Mouse (Mus musculus): Measurements from ENCODE around the gene Sorbs1.
A peak's percentile ranks its signal among the peaks of the same experiment; 100 is the strongest.
"Not testable (repeated sequence)": the region's sequence is repeated elsewhere in the genome, so short reads cannot be mapped to it uniquely, and the experiment has no call there.

Sorbs1 gene

DNA sequence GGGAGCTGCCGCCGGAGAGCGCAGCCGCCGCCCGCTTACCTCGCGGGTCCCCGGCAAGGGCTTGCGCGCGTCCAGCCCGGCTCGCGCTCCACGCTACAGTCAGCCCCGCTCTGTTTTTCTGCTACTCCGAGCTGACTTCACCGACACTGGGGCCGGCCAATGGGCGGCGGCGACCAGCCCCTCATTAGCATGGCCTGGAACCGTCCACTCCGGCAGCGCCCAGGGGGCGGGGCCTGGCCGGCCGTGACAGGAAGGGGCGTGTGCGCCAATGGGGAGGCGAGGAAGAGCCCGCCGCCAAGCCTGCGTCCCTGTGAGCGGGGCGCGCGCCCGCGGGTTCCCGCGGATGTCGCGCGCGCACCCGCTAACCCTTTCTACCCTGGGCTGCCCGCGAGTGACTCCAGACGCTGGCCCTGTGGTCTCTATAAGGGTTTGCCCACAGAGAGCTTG, at the start of gene Sorbs1:
Gene Sorbs1, minus strand, starts transcription at position 148 of the 447 bp plus-strand sequence.
- DNase-seq, result peak; percentile 98

DNA sequence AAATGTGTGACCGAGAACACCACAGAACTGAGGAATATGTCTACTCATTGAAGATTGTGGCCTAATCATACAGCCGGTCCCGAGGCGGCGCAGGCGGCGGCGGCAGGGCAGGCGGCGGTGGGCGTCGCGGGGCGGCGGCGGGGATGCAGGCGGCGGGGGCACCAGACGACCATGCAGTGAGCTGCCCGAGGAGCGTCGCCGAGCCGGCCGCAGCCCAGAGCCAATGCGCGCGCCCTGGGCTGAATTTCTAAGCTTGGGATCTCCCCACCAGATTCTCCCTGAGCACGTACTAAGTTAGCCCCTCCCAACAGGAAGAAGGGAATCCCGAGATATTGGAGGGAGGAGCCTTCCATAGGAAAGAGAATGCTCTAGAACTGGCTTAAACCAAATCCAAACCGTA, 47.9 kb upstream of the Sorbs1 start:
- not testable (repeated sequence) for DNase-seq

DNA sequence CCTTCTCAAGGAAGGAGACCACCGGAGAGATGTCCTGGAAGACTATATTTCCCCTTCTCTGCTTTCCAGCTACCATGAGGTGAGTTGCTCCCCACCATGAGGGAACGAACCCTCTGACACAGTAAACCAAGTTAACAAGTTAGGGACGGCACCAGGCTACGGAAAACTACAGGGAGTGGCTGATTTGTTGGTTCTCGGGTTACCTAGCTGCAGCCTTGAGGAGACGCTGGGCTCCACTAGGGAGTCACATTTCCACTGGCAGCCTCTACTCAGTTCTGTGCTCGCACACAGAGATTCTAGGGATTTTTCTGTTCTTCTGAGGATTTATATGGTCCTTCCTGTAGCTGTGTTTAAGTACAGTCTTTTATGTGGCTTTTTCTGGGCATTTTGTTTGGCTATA, 42.5 kb upstream of the Sorbs1 start:
- no peak for DNase-seq

DNA sequence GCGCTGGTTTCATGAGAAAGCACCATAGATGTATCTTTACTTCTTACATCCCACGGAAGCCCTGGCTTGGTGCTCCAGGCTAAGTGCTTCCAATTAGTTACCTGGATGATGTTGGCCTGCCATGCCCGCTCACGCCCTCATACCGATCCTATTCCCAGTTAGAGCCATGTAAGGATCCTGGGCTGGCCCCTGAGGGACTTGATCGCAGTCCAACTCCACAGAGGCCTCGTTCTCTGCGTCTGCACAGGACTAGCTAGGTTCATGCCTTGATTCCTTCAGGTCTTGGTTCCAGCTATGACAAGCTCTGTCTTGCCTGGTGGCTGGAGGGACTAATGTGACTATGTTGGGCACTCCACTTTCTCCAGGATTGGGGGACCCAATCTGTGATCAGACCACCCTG, 41.6 kb upstream of the Sorbs1 start:
- DNase-seq, result no peak

DNA sequence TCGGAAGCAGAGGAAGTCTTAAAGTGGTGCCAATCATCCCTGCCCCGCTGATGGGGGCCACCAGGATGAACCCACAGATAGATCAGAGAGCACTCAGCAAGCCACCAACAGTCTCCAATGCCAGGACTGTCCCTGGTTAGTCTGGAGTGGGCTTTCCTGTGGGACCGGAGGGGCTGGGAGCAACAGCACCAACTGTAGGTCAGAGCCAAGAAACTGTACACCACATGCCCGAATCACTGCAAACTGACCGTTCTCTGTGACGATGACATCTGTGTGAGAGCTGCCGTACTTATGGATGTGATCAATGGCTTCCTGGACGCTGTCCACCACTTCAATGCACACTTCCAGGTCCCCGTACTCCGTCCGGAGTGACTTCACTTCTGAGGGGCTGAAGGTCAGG, 40.8 kb upstream of the Sorbs1 start:
- DNase-seq, result no peak

DNA sequence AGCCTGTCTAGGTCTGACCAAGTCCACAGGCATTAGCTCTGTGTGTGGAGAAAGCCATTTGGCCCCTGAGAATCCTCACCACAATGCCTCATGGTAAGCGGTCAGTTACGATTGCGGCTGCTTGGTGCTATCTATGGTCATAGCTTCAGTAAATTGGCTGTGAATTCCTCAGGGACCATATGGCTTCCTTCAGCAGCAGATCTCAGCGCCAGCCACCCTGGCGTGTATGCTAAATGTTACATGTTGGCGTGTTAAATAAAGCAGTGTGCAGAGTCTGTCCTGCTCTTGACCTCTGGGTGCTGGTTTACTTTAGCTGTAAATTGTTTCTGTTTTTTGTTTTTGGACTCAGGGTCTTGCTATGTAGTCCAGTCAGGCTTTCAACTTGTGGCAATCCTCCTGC, 40.3 kb upstream of the Sorbs1 start:
- DNase-seq, result no peak

DNA sequence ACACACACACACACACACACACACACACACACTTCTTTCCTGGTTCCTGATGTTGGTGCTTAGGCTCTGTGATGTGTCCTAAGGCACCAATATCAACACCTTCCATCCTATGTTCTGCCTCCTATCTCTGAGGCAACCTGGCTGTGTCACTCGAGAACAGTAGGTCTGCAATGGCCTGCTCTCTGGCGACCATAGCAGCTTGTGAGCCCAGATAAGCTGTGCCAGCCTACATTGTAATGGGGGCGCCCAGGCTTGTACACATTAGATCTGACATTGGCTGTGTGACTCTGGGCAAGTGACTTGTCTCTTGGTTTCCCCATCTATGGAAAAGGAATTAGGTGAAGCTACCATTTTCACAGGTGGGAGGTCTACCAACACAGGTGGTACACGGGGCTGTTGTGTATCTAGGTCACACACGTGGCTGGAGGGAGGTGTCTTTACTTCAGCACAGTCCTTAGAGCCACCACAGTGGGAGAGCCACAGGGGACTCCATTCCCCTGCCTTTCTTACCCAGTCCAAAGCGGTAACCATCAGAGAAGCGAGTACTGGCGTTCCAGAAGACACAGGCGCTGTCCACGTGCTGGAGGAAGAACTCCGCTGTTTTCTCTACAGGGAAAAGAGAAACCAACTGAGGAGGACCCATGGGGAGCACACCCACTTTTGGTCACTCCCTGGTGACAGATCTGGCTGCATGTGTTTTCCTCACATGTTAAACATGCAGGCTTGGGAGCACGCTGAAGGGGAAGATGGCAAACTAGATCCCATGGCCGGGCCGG, 39.6 kb upstream of the Sorbs1 start:
- DNase-seq, result no peak

DNA sequence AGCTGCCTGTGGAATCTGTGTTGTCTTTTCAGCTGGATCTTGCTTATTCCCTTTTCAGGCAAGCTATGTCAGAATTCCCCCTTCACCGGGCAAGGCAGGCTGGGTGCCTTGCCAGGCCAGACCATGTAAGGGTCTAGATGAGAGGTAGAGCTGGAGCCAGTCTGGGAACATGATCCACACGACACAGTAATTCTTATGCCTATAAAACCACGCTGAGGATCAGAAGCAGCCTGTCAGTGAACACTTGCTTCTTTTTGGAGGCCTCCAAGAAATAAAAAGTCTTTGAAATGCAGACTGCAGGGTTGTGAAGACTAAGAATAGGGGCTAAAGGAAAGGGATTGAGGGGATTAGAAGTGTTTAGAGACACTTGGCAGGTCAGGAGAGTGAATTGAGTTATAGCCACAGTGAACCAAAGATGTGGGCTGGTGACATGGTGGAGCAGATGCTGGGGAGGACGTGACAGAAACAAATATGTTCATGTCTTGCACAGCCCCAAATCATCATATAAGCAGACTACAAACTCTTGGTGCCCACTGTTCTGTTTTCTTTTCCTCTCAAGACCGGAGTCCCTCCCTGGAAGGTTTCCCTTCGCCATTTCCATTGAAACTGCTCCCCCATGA, 36.0 kb upstream of the Sorbs1 start:
- DNase-seq, result no peak

DNA sequence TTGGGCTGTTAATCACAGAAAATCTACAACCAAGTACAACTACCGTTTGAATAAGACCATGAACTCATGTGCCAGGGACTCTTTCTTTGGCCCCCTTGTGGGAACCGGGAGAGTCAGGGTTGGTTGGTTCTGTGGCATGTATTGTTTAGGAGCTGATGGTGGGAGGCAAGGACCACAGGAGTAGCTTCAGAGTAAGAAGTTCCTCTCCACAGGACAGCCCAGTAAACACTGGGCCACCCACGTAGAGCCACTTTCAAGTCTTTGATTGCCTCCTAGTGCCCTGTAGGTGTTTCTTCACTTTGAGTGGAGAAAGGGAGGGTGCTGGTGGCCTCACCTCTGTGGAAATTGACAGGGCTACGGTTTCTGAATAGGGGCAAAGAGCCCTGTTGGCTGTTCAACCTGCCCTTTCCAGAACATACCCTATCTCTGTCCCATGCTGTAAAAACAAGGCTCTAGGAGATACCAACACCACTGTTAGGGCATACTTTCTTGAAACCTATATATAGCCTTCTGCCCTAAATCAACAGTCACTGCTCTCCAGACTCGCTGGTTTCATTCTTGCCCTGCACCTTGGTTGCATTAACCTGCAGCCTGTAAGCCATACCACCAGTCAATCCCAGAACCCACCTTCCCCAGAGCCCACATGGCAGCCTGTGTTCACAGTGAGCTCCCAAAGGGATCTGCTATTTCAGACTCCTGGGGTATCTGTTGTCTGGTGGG, 35.4 kb upstream of the Sorbs1 start:
- no peak for DNase-seq

DNA sequence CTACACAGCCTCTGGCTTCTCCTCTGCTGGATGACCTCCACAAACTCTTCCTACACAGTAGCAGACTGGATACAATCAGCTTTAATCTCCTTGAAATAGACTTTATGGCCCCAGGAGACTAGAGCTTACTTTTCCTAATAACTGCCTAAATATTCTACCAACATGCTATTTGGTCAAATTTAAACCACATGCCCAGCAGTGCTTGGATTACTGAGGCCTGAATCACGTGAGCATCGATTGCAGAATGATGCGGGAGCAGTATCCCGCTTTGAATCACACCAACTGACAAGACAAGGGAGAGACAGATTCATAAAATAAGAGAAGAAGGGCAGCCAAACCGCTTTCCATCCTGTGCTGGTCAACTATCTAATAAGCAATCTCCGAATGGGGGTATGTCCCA, 34.8 kb upstream of the Sorbs1 start:
- DNase-seq, result no peak

DNA sequence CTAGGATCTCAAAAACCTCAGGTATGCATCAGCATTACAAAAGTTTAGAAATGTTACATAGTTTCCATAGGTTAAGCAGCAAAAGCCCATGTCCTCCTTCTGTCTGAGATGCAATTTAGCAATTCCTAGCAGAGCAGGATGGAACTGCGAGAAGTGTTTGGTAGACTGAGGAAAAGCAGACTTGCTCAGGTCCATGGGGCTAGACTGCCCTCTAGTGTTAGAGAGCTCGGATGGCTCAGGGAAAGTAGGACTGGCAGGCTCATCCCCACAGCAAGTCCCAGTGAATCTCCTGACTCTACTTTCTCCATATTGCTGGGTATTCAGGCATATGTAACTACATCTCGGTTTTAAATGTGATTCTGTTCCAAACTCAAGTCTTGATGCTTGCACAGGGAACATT, 31.3 kb upstream of the Sorbs1 start:
- peak; percentile 52 for DNase-seq

DNA sequence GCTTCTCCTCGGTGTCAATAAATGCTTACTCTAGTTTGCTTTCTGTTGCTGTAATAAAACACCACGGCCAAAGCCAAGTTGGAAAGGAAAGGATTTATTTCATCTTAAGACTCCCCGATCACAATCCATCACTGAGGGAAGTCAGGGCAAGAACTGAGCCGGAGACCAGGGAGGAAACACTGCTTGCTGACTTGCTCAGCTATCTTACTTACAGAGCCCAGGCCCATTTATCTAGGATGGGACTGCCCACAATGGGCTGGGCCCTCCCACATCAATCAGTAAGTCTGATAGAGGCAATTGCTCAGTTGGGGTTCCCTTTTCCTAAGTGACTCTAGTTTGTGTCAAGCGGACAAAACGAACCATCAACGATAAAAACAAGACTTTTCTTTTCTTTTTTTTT, 29.2 kb upstream of the Sorbs1 start:
- DNase-seq, result no peak

DNA sequence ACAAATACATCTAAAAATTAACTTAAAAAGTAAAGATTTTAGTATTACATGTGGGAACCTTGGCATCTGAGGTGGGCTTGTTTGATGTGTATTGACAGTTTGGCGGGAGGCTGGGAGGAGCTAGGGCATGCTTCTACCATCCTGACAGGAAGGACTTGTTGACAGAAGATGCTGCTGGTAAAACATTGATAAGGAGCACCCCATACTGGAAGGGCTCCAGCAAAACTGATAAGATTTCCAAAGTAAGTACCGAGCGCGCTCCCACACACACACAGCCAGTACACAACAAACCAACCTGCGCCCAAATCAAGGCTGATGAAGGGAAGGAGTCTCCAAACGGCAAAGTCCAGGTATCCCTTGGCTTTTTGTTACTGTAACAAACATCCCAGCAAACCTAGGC, 22.9 kb upstream of the Sorbs1 start:
- DNase-seq, result no peak

DNA sequence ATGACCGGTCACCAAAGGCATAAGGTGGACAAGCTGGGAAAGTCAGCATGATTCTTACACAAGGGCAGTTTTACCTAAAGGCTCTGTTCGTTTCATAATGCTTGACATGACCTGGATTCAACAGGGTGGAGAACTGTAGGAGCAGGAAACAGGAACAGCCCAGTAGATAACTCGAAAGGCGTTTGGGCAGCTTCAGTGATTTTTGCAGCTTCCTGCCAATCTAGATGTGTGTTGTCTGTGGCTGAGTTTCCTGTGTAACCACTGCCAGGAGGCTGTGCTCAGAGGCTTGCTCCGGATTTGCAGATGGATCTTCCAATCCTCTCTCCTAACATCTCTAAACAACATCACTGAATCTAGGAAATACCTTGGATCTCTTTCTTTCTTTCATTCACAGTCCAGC, 18.9 kb upstream of the Sorbs1 start:
- DNase-seq, result no peak

DNA sequence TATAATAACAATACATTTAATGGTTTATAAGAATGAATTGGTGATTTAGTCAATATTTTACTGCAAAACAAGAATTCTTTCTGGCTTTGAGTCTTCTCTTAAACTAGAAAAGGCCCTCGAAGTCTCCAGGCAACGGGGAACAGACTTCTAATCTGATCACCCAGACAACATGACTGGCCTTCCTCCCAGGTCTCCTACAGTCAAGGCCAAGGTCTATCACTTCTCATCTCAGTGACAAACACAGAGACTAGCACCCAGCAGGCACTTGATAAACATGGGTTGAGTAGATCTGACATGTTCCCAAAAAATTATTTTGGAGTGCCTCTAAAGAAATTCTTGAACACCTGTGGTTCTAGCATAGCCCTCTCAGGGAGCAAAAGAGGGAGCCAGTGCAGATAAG, 16.7 kb upstream of the Sorbs1 start:
- DNase-seq, result no peak

DNA sequence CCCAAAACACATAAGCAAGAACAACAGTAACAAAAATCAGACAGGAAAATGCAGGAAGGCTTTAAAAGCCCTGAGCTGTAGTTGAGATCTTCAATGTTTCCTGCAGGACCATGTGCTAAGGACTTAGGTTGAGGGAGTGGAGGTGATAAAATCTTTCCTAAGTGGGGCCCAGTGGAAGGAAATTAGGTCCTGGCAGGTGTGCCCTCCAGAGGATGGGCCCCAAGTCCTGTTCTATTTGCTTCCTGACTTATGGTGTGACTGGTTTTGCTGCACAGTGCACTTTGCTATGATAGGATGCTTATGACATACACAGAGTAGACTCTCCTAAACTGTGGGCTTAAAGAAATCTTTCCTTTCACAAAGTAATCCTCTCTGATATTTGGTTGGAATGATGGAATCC, 14.7 kb upstream of the Sorbs1 start:
- DNase-seq, result no peak

DNA sequence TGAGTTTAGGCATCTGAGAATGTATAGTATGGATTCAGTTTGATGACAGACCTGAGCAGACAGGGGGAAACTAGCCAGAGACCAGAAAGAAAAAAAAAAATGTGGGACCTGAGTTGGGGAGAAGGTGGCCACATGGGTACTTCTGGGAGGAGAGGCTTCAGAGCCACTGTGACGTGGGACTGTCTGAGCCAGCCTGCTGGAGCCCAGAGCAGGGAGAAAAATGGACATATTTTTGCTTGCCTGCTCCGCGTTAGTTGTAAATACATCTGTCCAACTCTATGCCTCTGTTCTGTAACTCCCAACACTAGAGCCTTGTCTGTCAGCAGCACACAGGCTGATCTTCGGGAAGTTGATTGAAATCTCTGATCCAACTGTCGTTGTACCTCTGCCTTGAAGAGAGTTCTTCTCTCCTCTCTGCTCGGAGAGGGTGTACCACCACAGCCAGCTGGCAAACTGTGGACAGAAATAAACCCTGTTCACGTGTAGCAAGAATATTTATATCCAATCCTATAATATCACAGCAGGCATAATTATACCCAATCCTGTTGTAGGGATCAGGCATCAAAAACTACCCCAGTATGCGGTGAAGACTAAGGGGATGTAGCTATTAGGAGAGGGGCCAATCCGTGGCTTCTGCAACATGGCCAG, 12.9 kb upstream of the Sorbs1 start:
- peak; percentile 24 for DNase-seq

DNA sequence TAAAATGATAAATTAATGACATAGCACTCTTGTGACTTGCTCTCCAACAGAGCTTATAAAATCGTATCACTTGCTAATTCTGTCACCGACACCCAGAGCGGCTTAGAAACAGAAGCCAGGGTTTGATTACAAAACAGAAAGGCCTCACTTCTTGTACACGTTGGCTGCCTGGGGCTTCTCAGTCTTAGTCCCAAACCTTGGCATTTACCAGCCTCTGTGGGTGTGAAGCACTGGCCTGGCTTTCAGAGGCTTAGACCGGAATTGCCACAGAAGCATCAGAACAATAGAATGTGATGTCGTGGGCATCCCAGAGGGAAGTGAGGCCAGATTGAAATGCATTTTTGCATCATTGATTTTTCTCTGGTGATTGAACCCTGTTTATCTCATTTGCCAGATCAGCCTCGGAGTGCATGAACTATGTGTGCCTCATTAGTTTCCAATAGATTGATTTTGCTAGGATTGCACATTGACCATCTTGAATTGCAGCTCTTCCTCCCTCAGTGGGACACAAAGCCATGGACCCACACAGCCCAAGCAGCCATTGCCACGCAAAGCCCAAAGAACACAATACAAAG, 9.9 kb upstream of the Sorbs1 start:
- DNase-seq, result no peak

DNA sequence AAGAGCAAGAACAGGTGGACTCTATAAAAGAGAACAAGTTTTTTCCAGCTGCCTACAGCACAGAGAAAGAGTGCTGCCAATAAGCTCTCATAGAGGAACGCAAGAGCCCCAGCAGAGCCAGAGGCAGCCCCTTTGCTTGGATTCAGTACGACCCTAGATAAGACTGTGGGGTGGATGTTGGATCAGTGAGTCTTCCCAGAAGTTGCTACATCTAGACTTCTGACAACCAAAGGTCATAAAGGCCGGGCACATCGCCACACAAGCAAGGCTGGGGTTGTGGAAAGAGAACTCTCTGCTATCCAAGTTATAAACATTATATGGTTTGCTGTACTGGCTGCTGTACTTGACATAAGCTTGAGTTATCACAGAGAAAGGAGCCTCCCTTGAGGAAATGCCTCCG, 6.8 kb upstream of the Sorbs1 start:
- no peak for DNase-seq

DNA sequence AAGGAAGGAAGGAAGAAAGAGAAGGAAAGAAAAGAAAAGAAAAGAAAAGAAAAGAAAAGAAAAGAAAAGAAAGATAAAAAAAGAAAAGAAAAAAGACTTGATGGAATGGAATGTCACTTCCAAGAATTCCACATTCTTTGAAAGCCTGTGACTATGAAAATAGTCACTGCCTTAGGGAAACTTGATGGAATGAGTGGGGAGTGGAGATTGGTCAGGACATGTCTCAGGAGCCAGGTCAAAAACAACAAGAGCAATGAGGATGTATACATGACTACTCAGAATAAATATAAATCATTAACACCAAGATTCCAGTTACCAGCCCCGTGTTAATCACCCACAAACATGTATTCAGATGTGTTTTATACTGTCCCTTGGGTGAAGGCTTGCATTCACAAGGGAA, 5.1 kb upstream of the Sorbs1 start:
- DNase-seq, result no peak

DNA sequence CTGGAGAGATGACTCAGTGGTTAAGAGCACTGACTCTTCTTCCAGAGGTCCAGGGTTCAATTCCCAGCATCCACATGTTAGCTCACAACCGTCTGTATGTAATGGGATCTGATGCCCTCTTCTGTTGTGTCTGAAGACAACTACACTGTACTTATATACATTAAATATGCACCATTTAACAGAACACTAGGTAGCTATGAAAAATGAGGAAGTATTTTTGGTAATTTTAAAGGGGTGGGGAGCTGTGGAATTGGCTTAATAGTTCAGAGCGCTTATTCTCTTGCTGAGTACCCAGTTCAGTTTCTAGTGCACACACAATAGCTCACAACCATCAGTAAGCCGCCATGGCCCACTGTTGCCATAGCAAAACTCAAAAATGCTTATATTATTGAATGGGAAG, 2.0 kb upstream of the Sorbs1 start:
- DNase-seq, result no peak

DNA sequence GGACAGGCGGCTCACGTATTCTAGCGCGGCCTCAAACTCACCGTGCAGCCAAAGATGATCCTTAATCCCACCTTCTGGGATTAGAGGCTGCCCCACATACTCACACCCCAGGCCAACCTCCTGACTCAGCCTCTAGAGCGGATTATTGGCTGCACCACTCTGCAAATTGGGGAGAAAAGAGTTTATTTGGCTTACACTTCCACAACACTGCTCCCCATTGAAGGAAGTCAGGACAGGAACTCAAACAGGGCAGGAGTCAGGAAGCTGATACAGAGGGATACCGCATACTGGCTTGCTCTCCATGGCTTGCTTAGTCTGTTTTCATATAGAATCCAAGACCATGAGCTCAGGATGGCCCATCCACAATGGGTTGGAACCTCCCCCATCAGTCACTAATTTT, 797 bp upstream of the Sorbs1 start:
- no peak for DNase-seq

Data from right cerebral cortex, postnatal 25 days (tissue).